Mouse (Mus musculus): ENCODE measurements around the gene Tpm4.
A peak's percentile ranks its signal among the peaks of the same experiment; 100 is the strongest.

Gene Tpm4

GRCm38 (mm10) chr8:72144345-72144975, 9.7 kb downstream of the Tpm4 start:
- DNase-seq: peak; percentile 81

GRCm38 (mm10) chr8:72145511-72145910, 10.7 kb downstream of the Tpm4 start:
- DNase-seq: no peak

- no peak for DNase-seq
These were observed 11.3 kb downstream of the Tpm4 start for GRCm38 (mm10) chr8:72146056-72146455.

GRCm38 (mm10) chr8:72146556-72146955, 11.8 kb downstream of the Tpm4 start:
- DNase-seq: no peak

- no peak for DNase-seq
These were observed 12.5 kb downstream of the Tpm4 start for GRCm38 (mm10) chr8:72147266-72147665.

GRCm38 (mm10) chr8:72149056-72149455, 14.3 kb downstream of the Tpm4 start:
- DNase-seq: no peak

- DNase-seq: no peak
These were observed 16.8 kb downstream of the Tpm4 start for GRCm38 (mm10) chr8:72151418-72152078.

- DNase-seq: no peak
These were observed 18.6 kb downstream of the Tpm4 start for GRCm38 (mm10) chr8:72153382-72153781.

- DNase-seq: no peak
These were observed 23.3 kb downstream of the Tpm4 start for GRCm38 (mm10) chr8:72158096-72158495.

- DNase-seq: peak; percentile 93
These were observed 24.0 kb downstream of the Tpm4 start for GRCm38 (mm10) chr8:72158726-72159125.

GRCm38 (mm10) chr8:72160007-72160406, 25.2 kb downstream of the Tpm4 start:
- DNase-seq: no peak

- DNase-seq: peak; percentile 100
These were observed 26.2 kb downstream of the Tpm4 start, which contains the start of gene Rab8a for GRCm38 (mm10) chr8:72160707-72161697. Gene Rab8a (plus strand): TSS chr8:72161200.

GRCm38 (mm10) chr8:72162821-72163220, 28.0 kb downstream of the Tpm4 start:
- no peak for DNase-seq

- peak; percentile 93 for DNase-seq
These were observed 34.4 kb downstream of the Tpm4 start for GRCm38 (mm10) chr8:72169098-72169668.

- no peak for DNase-seq
These were observed 35.0 kb downstream of the Tpm4 start for GRCm38 (mm10) chr8:72169681-72170249.

GRCm38 (mm10) chr8:72177346-72177925, 42.7 kb downstream of the Tpm4 start:
- DNase-seq: peak; percentile 94

GRCm38 (mm10) chr8:72183554-72184202, 48.9 kb downstream of the Tpm4 start:
- DNase-seq: no peak

- peak; percentile 92 for DNase-seq
These were observed 53.1 kb downstream of the Tpm4 start for GRCm38 (mm10) chr8:72187793-72188331.

- peak; percentile 92 for DNase-seq
These were observed 54.8 kb downstream of the Tpm4 start, which contains the start of gene Hsh2d for GRCm38 (mm10) chr8:72189417-72190214. Gene Hsh2d (plus strand): TSS chr8:72189638.

GRCm38 (mm10) chr8:72190215-72190539, 55.4 kb downstream of the Tpm4 start:
- no peak for DNase-seq

- DNase-seq: no peak
These were observed 57.3 kb downstream of the Tpm4 start for GRCm38 (mm10) chr8:72192065-72192464.
